Mouse (Mus musculus): ENCODE results near the gene Fads2.
"Not testable (repeated sequence)": the region's sequence is repeated elsewhere in the genome, so short reads cannot be mapped to it uniquely, and the experiment has no call there.

Fads2 gene

DNA sequence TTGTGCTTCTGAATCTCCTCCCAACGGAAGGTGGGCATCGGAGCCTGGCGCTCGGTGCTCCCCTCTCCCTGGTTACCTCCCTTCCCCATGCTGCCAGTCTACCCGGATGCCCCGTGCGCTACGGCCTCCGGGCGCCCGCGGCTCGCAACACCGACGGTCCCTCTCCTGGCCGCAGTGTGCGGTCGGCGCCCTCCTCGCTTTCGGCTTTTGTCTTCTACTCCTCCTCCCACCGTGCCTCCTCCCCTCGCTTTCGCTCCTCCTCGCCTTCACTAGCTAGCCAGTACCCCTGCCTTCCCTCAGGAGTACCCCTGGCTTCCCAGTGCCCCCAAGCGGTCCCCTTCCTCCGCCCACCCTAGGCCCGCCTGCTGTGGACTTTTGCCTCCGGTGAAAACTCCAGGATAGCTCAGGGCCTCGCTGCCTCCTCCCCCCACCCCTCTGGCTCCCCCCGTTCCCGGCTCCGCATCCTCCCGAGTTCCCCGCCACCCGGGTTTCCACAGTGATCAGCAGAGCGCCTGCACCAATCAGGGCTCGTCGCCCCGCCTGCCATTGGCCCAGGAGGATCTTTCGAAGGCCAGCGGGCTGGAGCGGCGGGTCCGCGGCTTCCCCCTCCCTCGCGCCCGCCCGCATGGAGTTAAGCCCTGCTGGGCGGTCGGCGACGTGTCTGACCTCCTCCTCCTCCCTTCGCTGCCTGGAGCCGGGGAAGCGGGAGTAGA is at the start of gene Fads2:
TSS of gene Fads2 (minus strand) at position 406 of the 713 bp plus-strand sequence.
- DNase-seq (ENCODE audit: low read depth in 2 of 2, low spot score in 2 of 2), result no peak

DNA sequence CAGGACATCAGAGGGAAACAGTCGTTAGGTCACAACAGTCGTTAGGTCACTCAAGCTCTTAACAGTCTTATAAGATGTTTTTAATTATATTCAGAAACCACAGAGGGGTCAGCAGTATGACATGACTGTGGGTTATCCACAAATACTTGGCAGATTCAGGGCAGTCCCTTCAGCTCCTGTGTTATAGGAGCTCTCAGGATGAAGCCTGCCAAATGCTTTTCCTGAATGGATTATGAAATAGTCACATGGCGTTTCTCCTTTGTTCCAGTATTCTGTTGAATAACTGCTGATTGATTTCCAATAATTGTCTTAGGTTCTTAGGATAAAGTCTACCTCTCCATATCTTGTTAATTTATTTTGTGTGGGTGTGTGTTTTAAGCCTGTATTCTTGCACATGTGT is 47.6 kb upstream of the Fads2 start:
- DNase-seq (ENCODE audit: low read depth in 2 of 2, low spot score in 2 of 2), result no peak

DNA sequence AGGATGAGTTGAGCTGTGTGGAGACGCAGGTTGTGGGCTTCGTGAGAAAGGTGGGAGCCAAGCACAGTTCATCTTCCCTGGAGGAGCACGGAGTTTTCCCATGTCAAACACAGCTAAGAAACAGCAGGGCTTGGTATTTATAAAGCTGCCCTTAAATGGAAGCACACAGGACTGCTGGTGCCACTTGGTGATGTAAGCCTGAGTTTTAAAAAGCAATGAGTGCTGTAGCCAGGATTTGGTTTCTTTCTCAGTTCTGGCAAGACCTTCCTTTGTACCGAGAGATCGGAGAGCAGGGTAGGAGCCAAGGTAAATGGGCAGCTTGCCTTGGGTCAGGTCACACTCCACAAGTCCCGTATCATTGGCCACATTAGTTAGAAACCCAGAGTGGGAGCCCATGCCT is 47.0 kb upstream of the Fads2 start:
- no peak for DNase-seq (ENCODE audit: low read depth in 2 of 2, low spot score in 2 of 2)

DNA sequence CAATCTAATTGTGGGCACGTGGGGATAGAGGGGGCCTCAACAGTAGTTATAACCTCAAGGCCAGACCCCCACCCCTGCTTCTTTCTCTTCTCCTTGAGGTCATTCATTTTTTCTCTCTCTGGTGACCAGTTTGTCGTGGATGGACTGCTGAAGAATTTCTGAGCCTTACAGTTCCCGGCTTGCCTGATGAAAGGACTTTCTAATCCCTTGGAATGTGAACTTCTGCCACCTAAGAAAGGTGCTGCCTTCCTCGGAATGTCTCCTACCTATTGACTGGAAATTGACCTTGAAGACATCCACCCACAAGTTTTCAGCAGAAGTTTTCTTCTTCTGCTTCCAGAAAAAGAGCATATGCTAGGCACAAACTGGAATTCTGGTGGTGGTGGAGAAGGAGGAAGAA is 42.9 kb upstream of the Fads2 start:
- no peak for DNase-seq (ENCODE audit: low read depth in 2 of 2, low spot score in 2 of 2)

DNA sequence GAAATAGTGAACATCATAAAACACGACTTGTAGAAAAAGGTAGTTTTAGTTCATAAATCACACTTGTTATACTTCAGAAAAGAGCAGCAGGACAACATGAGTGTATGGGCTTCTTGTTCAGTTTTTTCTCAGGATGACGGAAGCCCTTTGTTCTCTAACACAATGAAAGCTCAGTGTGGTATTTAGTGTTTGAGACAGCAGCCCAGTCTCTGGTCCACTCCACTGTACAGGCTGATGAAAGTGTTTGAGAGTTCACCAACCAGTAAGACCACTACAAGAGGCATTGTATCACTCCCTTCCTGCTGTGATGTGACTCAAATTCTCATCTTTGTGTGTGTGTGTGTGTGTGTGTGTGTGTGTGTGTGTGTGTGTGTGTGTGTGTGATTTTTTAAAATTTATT is 42.1 kb upstream of the Fads2 start:
- DNase-seq (ENCODE audit: low read depth in 2 of 2, low spot score in 2 of 2), result no peak

DNA sequence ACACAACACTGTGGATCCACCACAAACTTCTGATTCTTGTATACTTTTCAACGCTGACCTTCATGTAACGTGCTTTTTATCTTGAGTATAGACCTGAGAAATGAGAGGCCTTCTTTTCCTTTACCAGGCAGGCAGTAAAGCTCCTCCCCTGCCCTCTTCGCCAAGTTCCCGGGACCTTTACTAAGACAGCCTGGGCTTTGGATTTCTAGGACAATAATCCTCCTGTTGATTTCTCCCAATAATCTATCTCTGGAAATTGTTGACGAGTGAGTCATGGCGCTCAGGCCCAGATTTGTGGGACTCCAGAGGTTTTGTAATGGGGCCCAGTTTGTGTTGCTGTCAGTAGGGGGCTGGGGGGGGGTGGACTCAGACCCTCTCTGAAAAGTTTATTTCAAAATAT is 38.2 kb upstream of the Fads2 start:
- no peak for DNase-seq (ENCODE audit: low read depth in 2 of 2, low spot score in 2 of 2)

DNA sequence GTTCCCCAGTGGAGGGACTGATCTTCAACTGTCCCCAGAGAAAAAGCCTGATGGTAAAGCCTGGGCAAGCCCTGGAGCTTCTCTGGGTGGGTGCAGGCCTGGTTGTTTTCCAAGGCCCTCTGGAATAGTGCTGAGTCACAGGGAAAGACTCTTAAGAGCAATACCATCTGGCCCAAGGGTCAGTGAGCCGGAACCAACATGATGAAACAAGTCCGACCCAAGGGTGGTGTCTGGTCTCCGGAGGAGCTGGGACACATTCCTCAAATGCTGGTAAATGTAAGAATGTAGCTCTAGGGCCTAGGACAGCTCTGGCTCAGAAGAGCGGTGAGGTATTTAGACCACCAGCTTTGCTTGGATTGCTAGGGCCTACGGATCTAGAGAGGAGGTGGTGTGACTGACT is 35.9 kb upstream of the Fads2 start:
- DNase-seq (ENCODE audit: low read depth in 2 of 2, low spot score in 2 of 2), result no peak

DNA sequence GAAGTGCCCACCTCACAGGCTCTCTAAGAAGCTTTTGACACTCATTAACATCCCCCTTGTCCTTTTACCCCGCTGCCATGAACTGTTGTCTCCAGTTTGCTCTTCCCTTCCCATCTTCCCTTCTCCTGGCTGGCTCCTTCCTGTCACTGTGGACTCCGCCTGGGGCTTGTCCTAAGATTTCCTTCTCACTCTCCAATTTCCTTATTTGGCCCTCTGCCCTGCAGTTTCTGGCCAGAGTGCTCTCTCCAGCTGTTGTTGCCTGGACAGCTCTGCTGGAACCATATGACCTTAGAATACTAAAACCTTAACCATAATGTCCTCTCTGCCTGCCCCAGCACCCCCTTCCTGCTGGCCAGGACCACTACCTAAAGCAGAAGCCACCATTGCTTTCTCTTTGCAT is 33.1 kb upstream of the Fads2 start:
- no peak for DNase-seq (ENCODE audit: low read depth in 2 of 2, low spot score in 2 of 2)

DNA sequence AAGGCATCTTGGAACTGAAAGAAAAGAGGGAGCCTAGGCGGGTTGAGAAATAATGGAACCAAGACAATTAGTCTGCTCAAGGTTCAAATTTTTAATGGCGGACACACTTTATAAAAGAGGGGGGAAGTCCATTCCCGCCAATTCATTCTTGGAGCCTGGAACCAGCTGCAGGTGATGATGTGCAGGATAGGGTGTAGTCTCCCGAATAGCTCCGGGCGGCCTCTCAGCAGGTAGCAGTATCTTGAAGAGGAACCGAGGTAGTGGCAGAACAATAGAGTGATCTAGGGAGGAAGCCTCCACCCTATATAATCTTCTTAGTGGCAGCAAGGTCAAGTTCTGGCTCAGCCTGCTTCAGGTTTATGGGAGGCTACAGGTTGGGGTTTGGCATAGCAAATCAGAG is 28.0 kb upstream of the Fads2 start:
- not testable (repeated sequence) for DNase-seq (ENCODE audit: low read depth in 2 of 2, low spot score in 2 of 2)

DNA sequence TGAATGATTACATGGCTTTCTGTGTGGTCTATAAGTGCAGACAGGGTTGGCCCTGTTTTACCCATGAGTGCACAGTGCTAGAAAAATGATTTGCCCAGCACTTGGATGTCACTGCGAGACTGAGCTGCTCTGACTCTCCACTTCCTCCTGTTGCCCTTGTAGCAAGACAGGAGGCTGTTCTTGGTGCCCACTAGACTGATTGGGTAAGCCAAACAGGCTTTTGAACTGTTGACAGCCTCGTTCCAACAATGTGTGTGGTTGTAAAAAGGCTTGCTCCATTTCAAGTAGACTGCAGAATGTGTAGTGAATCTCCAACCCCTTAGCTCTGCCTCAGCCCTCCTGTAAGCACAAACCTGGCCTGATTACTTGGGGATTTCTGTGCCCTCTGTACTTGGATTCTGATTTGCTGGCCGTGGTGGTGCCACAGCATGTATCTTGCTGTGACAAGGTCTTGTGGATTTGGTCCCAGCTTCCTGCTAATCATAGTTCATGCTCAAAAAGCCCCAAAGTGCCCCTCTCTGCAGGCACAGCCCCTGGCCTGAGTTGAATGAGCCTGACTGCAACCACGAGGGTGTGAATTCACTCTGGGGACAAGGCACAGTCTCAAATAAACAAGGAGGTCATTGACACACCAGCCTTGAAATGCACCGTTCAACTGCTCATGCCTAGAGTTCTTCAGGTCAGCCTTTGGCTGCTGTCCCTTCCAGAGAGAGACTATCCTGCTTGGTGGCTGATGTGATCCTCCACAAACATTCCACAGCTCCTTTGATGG is 25.1 kb upstream of the Fads2 start:
- no peak for DNase-seq (ENCODE audit: low read depth in 2 of 2, low spot score in 2 of 2)

DNA sequence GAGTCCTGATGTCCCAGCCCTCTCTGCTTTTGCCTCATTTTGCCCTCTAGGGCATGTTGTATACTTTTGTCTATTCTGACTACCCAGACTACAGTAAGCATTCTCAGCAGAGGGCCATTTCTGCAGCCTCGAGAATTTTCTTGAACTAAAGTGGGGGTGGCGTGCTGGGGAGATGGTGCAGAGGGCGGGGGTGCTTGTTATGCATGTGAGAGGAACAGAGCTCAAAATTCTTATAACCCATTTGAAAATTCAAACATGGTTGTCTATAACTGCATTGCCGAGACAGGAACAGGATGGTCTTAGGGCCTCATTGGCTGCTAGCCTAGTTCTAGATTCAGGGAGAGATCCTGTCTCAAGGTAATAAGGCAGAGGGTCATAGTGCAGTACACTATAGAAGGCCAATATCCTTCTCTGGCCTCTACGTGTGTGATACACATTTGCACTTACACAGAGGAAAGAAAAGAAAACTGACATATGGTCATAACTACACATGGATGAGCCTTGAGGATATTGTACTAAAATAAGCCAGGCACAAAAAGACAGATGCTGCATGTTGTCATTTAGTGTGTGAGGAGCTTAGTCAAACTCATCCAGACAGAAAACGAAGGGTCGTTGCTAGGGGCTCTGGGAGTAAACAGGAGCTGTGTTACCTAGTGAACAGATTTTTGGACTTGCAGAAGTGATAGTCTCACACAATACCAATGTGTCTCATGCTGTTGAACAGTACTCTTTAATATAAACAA is 22.5 kb upstream of the Fads2 start:
- no peak for DNase-seq (ENCODE audit: low read depth in 2 of 2, low spot score in 2 of 2)

DNA sequence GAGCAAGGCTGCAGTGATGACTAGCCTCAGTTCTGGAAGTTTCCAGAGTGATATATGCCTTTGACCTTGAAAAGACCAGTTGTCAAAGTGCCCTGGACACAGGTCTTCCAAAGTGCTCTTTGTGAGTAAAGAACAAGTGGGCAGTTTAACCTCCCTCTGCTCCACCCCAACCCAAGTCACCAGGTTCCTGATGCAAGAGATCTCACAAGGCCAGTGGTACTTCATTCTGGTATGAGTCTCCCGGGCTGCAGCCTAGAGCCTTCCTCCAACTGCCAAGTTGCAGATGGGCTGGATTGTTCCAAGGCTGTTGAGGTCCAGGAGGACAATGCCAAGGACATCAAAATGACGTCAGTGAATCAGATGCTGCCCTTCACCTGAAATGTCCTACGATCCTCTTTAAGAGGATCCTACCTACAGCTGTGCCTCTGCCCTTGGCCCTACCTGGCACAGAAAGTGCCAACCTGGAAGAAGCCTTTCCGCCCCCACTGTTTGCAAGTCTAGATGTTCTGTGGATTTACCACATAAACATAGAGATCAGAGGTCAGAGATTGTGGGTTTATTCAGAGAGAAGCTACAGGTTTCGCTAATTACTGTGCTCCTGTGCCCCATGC is 20.6 kb upstream of the Fads2 start:
- no peak for DNase-seq (ENCODE audit: low read depth in 2 of 2, low spot score in 2 of 2)

DNA sequence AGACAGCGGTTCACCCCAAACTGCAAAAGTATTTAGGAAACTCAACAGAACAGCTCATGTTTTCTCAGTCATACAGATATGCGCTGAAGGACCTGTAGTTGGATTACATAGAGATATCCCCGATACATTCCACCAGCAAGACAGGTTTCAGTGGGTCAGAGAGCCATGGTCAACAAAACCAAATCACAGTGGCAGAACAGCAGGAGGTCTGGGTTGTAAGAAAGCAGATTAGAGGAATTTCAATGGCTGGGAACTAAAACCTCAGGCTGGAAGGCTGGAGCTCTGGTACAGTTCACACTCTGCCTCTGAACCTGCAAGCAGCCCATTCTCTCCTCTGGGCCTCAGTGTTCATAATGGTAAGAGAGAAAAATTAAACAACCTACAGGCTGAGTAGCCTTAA is 15.1 kb upstream of the Fads2 start:
- no peak for DNase-seq (ENCODE audit: low read depth in 2 of 2, low spot score in 2 of 2)

DNA sequence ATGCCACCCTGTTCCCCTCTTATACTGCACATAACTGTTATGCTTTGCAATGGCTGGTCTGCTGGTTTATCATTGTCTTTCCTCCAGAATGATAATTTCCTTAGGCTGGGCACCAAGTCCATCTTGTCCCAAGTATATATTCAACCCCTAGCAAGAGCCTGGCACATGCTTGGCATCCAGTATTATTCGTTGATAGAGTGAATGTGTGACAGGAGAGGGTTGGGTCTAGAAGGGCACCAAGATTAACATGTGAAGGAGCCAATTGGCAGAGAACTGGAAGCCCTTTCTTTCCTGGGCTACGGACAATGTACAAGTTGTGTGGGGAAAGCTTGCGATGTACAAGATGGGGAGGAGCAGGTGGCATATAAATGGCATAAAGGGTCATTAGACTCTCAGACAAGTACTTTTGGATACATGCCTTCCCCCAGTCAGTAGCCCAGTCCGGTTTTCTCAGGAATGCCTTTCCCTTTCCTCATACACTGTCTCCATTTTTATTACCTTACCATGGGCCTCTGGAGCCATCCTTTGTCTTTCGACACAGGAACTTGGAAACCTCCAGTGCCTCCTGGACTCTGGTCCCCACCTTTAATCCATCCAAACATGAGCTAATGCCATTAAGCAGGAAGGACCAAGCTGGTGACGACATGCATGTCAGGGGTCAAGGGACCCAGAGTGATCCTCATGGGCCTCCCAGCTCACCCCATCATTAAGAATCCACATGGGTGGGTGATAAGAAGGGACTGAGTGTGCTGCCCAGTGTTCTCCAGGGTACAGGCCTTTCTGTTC is 14.0 kb upstream of the Fads2 start:
- DNase-seq (ENCODE audit: low read depth in 2 of 2, low spot score in 2 of 2), result no peak

DNA sequence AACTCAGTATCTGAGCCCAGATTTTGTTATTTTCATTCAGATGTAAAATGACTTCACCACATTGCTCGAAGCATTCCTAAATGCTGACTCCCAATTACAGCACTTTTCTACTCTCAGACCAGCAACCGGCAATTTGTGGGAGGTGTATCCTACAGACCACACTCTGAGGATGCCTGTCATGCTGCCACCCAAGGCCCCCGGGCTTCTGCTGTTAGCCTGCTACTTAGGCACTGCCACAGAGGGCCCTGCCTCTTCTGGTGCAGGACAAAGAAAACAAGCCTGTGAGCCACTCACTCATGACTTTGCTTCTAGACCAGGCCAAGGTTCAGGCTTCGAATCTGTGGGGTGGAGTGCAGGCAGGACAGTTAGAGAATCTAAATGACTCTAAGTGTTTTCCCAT is 11.4 kb upstream of the Fads2 start:
- no peak for DNase-seq (ENCODE audit: low read depth in 2 of 2, low spot score in 2 of 2)

DNA sequence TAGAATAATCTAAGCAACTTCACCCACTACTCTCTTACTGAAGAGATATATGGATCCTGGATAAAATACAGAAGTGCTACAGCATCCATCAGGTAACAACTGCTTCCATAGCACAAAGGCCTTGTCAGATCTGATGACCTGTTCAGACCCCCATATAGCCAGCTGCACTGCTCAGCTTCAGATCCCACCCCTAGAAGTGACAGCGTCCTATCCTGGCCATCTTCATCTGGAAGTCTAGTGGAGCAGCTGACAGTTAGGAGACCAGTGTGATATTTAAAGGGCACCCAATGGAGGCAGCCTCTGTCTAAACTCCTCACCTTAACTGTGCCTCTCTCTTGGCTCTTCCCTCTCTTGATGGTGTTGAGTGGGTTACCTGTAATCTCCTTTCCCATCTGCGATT is 7.1 kb upstream of the Fads2 start:
- DNase-seq (ENCODE audit: low read depth in 2 of 2, low spot score in 2 of 2), result no peak

DNA sequence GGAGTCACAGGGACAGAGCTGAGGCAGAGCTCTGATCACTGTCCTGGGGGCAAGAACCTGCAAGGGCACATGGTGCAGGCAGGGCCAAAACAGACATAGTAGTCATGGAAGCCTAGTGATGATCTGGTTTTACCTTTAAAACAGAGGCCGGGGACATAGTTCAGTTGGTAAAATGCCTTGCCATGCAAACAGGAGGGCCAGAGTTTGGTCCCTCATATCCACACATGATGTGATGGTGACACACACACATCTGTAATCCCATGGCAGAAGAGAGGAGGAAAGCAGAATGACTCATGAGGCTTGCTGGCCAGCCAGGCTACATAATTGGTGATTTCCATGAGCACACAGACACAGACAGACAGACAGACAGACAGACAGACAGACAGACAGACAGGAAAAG is 6.6 kb upstream of the Fads2 start:
- DNase-seq (ENCODE audit: low read depth in 2 of 2, low spot score in 2 of 2), result no peak

DNA sequence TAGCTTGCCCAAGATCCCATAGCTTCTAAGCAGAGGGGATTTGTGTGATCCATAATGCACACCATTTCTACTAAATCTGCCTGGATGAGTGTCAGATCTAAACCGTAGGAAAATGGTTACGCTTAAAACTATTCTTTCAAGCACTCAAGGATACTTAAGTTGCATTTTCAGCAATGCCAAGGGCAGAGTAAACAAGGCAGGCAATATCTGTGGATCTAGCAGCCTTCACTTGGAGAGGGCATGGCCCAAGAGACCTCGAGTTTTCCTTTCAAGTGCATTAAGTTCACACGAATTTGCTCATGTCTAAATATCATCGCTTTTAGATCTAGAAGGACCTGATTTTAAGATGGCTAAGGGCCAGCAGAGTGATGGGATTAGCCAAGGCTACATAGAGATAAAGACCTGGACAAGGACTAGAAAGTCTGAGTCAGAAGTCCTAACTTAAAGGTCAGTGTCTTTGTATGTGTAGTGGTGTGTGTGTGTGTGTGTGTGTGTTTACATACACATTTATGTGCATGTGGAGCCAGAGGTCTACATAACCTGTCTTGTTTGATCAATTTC is 5.6 kb upstream of the Fads2 start:
- no peak for DNase-seq (ENCODE audit: low read depth in 2 of 2, low spot score in 2 of 2)

DNA sequence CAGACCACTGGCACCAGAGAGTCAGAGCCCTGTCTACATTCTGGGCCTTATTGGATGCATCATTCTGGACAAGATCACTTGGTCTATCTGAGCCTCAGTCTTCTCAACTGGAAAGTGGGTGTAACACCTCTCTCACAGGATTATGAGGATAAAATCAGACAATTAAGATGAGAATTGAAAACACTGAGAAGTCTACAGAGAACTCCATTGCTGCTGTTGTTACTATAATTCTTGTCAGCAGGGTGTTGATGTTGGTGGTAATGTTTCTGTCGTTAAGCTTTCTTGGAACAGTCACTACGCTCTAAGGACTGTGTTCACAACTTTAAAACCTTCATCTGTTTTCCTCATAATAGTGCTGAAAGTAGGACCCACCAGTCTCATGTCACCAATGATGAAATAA is 5.1 kb upstream of the Fads2 start:
- no peak for DNase-seq (ENCODE audit: low read depth in 2 of 2, low spot score in 2 of 2)

DNA sequence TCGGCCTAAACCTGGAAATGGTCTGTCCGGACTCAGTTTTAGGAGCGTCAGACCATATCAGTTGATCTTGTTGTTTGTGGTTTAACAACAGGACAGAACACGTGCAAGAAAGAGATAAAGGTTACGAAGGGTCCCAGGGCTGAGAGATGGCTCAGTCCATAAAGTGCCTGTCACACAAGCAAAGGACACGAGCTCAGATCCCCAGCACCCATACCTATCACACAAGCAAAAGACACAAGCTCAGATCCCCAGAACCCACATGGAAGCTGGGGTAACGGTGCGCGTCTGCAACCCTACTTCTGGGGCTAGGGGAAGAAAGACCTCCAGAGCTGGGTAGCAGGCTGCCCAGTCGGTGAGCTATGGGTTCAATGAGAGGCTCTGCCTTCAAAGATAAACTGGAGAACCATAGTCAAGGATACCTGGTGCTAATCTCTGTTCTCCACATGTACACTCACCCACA is 3.5 kb upstream of the Fads2 start:
- DNase-seq (ENCODE audit: low read depth in 2 of 2, low spot score in 2 of 2), result no peak

DNA sequence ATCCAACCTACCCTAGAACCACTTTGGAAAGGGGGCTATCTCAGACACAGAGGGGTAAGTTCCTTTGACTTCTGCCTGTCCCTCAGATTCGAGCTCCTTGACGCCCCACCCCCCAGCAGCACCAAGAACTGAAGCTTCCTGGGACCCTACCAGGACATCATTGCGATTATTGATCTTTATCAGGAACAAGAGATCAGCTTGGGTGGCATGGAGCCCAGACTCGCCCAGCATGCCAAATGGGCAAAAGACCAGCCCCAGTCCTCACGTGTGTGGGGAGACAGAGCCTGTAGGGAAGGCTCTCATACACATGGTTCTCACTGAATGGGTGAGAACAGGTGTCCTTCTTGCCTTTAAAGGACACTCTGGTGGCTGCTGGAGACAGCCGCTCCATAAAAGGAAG is 2.7 kb upstream of the Fads2 start:
- no peak for DNase-seq (ENCODE audit: low read depth in 2 of 2, low spot score in 2 of 2)

Measured in CD8-positive naive resting alpha-beta T cell, adult 2 months (primary cell).